ENCODE assay signal across 16 mouse cellular contexts in the genomic region with DNA sequence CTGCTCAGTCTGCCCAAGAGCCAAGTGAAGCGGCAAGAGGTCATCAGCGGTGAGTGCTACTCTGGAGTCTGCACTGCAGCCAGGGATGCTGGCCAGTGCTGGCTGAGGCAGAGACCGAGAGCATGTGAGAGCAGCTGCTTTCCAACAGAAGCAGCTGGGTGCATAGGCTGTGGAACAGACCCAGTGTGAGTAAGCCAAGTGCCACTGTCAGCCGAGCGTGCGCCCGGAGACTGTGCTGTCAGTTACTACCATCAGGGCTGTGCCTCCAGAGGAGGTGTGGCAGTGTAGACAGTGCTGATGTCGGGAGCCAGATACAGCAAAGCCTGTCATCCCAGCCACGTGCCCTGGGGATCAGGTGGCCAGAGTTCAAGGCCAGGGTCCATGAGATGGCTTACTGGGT. TPM values are rescaled to one million over a fixed set of nuclear protein-coding genes. Genes with fewer than 3 reads are reported as not detected.
DNase-seq lines count a peak whose midpoint lies in the region; ATAC-seq and TF ChIP-seq lines count a peak whose summit lies in the region.
"Had no signal": no experiment of that assay in that cellular context is flagged by ENCODE, and none has a peak within 500 bp of the region (broad histone marks: within the 10 kb centered on the region; RNA-seq: fewer than 3 reads in every experiment).

No protein-coding gene starts in this region.

- H3K4me1 ChIP-seq in intestine, postnatal 0 days (replicated peaks; ENCODE audit: control insufficient read depth, insufficient read depth, low read length) = no peaks in the 10 kb centered on the region
- H3K4me1 ChIP-seq: limb, embryonic 15.5 days had no signal

- H3K4me3 ChIP-seq in intestine, postnatal 0 days (ENCODE audit: low read depth, low read length) = no peak overlapping the region
- H3K4me3 ChIP-seq: embryonic facial prominence, embryonic 10.5 days; limb, embryonic 15.5 days had no signal

- peak; percentile 27 to 37 for DNase-seq in cerebellum, postnatal 25 days
- no peak for DNase-seq in cerebellum, adult 8-10 months
- peak; percentile 64 for DNase-seq in layer of hippocampus, adult 11-12 months (ENCODE audit: low spot score)
- DNase-seq in layer of hippocampus, adult 9-10 months (ENCODE audit: low spot score) = no peak
- DNase-seq in adipocyte (ENCODE audit: low spot score) = peak; percentile 29
- DNase-seq in retina, embryonic 14.5 days (ENCODE audit: low spot score) = no peak
- DNase-seq: adrenal gland, postnatal 10 days; right cerebral cortex, postnatal 14 days had no signal

- no peak overlapping the region for H3K9ac ChIP-seq in intestine, postnatal 0 days (ENCODE audit: low read depth, low read length)
- H3K9ac ChIP-seq: limb, embryonic 15.5 days had no signal

- H3K9me3 ChIP-seq in intestine, postnatal 0 days (ENCODE audit: control insufficient read depth) = no peaks in the 10 kb centered on the region
- H3K9me3 ChIP-seq: limb, embryonic 15.5 days had no signal

- peak; percentile 58; the same call in 1 of the 2 replicates for ATAC-seq in intestine, postnatal 0 days
- no peak for ATAC-seq in activated CD4-positive, CD25-positive, alpha-beta regulatory T cell, adult 4 months
- ATAC-seq: inflammation-experienced regulatory T-cells, adult 6 months had no signal

- H3K4me2 ChIP-seq in intestine, postnatal 0 days (replicated peaks; ENCODE audit: low read depth) = no peak overlapping the region
- H3K4me2 ChIP-seq: limb, embryonic 15.5 days had no signal

- 70% methylated on average over 9 of the region's 9 CpGs for WGBS in intestine, postnatal 0 days

- H3K27ac ChIP-seq in intestine, postnatal 0 days (ENCODE audit: low read depth, low read length) = no peak overlapping the region
- H3K27ac ChIP-seq: embryonic facial prominence, embryonic 10.5 days; limb, embryonic 15.5 days had no signal

- H3K27me3 ChIP-seq in intestine, postnatal 0 days (replicated peaks; ENCODE audit: control insufficient read depth, insufficient read depth, low read length) = no peaks in the 10 kb centered on the region
- H3K27me3 ChIP-seq: limb, embryonic 15.5 days had no signal

- TF ChIP-seq CTCF in intestine, postnatal 0 days (IDR thresholded peaks at IDR 0.05; ENCODE audit: low read depth) = no peak

- H3K36me3 ChIP-seq in intestine, postnatal 0 days (ENCODE audit: control insufficient read depth, insufficient read depth) = peaks cover 78% of the 10 kb centered on the region

RNA-seq across cellular contexts. Expression of a gene that starts 17.0 kb away (rescaled TPM):
- polyA plus RNA-seq in intestine, postnatal 0 days (2015; fragmentation: Nextera tagmentation; extraction: Ambion mirVana) = 32.6 and 35.9 TPM in 2 replicates
- 100 to 1,000 TPM; 164 to 173 TPM for polyA plus RNA-seq in activated CD4-positive, CD25-positive, alpha-beta regulatory T cell, adult 4 months (2017; shearing (Covaris generic))

RNA-seq across cellular contexts. Expression of a gene that starts 22.5 kb away (rescaled TPM):
- polyA plus RNA-seq in intestine, postnatal 0 days (2015; fragmentation: Nextera tagmentation; extraction: Ambion mirVana) = 0.23 and 0.26 TPM in 2 replicates
- 10 to 100 TPM in 1 of 2 experiments, 1 to 10 TPM in 1; 1.7 to 22.3 TPM for polyA plus RNA-seq in activated CD4-positive, CD25-positive, alpha-beta regulatory T cell, adult 4 months (2017; shearing (Covaris generic))

RNA-seq across cellular contexts. Expression of a gene that starts 24.6 kb away (rescaled TPM):
- polyA plus RNA-seq in intestine, postnatal 0 days (2015; fragmentation: Nextera tagmentation; extraction: Ambion mirVana) = not detected in 2 replicates
- not detected for polyA plus RNA-seq in activated CD4-positive, CD25-positive, alpha-beta regulatory T cell, adult 4 months (2017; shearing (Covaris generic))
- polyA plus RNA-seq: gonadal fat pad, adult 2 months; inflammation-experienced regulatory T-cells, adult 6 months; limb, embryonic 15.5 days; stomach, embryonic 14.5 days; urinary bladder, adult 2 months had no signal

RNA-seq across cellular contexts. Expression of a gene that starts 35.6 kb away (rescaled TPM):
- 1,134 and 1,200 TPM in 2 replicates for polyA plus RNA-seq in intestine, postnatal 0 days (2015; fragmentation: Nextera tagmentation; extraction: Ambion mirVana)
- over 10,000 TPM; 11,194 to 11,919 TPM for polyA plus RNA-seq in activated CD4-positive, CD25-positive, alpha-beta regulatory T cell, adult 4 months (2017; shearing (Covaris generic))

RNA-seq across cellular contexts. Expression of a gene that starts 49.9 kb away (rescaled TPM):
- not detected in 2 replicates for polyA plus RNA-seq in intestine, postnatal 0 days (2015; fragmentation: Nextera tagmentation; extraction: Ambion mirVana)
- not detected for polyA plus RNA-seq in activated CD4-positive, CD25-positive, alpha-beta regulatory T cell, adult 4 months (2017; shearing (Covaris generic))
- polyA plus RNA-seq: embryonic facial prominence, embryonic 10.5 days; inflammation-experienced regulatory T-cells, adult 6 months; limb, embryonic 15.5 days; stomach, embryonic 14.5 days; urinary bladder, adult 2 months had no signal

Comparison
In these comparisons a context has a peak if more than half of its experiments do, and no peak if none do; other contexts are left out.
1. DNase-seq: peak in cerebellum, postnatal 25 days (2 of 2), layer of hippocampus, adult 11-12 months (single experiment) and adipocyte (single experiment); none in cerebellum, adult 8-10 months (single experiment), layer of hippocampus, adult 9-10 months (single experiment) and retina, embryonic 14.5 days (single experiment).